Mouse (Mus musculus) hindbrain, embryonic 13.5 days (tissue): ENCODE data around the gene C330021F23Rik. TPM values are rescaled to one million over a fixed set of nuclear protein-coding genes. Genes with fewer than 3 reads are reported as not detected.

Source experiments
- ATAC-seq: fragments of 200-750 bp; cut with Nextera tagmentation; 2 replicates; pipeline ENCODE4 v1.8.0; 2017; ENCODE audit warnings: moderate TSS enrichment; ENCODE audit not compliant: low FRiP score
- H3K27ac ChIP-seq: fragments of 300-500 bp; sonication (generic); 2 replicates; pipeline ENCODE4 v1.5.1; 2015; ENCODE audit warnings: inconsistent platforms, mild to moderate bottlenecking, moderate library complexity
- H3K27me3 ChIP-seq: fragments of 300-500 bp; sonication (generic); 2 replicates; pipeline ENCODE4 v1.6.1; 2015; ENCODE audit warnings: mild to moderate bottlenecking, inconsistent platforms
- H3K36me3 ChIP-seq: fragments of 300-500 bp; sonication (generic); 2 replicates; pipeline ENCODE4 v1.6.1; 2015; ENCODE audit warnings: mild to moderate bottlenecking, inconsistent platforms
- H3K4me1 ChIP-seq: fragments of 300-500 bp; sonication (generic); replicated peaks from 2 replicates; pipeline ENCODE4 v1.6.1; 2015; ENCODE audit warnings: inconsistent platforms
- H3K4me2 ChIP-seq: fragments of 300-500 bp; sonication (generic); 2 replicates; pipeline ENCODE4 v1.6.1; 2015; ENCODE audit warnings: inconsistent platforms, mild to moderate bottlenecking, moderate library complexity
- H3K4me3 ChIP-seq: fragments of 300-500 bp; sonication (generic); 2 replicates; pipeline ENCODE4 v1.5.1; 2015; ENCODE audit warnings: mild to moderate bottlenecking, inconsistent platforms
- H3K9ac ChIP-seq: fragments of 300-500 bp; sonication (generic); 2 replicates; pipeline ENCODE4 v1.6.1; 2015; ENCODE audit warnings: mild to moderate bottlenecking, inconsistent platforms
- H3K9me3 ChIP-seq: fragments of 300-500 bp; sonication (generic); 2 replicates; pipeline ENCODE4 v1.6.1; 2016; ENCODE audit warnings: inconsistent platforms
- WGBS: fragments of 180-500 bp; shearing (Covaris S2); methylation state at CpG from one replicate; pipeline ENCODE4 v1.1.7; 2015; 5-methylcytosine and 5-hydroxymethylcytosine counted together
- polyA plus RNA-seq: library from polyadenylated mRNA; unstranded; fragments of >200 nt; fragmentation: Nextera tagmentation; extraction: Ambion mirVana; gene quantifications from 2 replicates; pipeline ENCODE4 v1.2.1, GENCODE M21; 2015

The C330021F23Rik gene
- polyA plus RNA-seq, 1 experiment from 2014 or later, result 0.62 TPM

- no peak for ATAC-seq
- WGBS, result 62% methylated on average over 5 of the region's 5 CpGs
- no peaks in the 10 kb centered on the region for H3K9me3 ChIP-seq
- H3K4me1 ChIP-seq, result peaks cover 17% of the 10 kb centered on the region
- H3K27me3 ChIP-seq, result peaks cover 13% of the 10 kb centered on the region
- no peak overlapping the region for H3K4me3 ChIP-seq
- H3K9ac ChIP-seq, result no peak overlapping the region
- H3K27ac ChIP-seq, result no peak overlapping the region
- H3K4me2 ChIP-seq, result no peak overlapping the region
- peaks cover 4% of the 10 kb centered on the region; the same call in 1 of the 2 replicates for H3K36me3 ChIP-seq
These were observed 59.2 kb downstream of the C330021F23Rik start for GRCm38 (mm10) chr8:3626971-3627370.

DNA sequence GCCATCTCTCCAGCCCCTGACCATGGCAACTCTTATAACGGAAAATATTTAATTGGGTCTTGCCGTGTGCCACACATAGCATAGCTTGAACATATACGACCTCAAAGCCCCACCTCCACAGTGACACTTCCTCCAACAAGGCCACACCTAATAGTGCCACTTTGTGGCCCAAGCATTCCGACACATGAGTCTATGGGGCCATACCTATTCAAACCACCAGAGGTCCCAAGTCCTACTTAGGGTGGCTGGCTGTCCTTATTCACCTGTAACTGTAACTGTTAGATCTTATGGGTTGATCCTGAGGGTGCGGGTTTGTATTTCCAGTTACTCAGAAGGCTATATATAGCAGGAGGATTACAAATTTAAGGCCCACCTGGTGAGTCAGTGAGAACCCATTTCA, 60.2 kb downstream of the C330021F23Rik start:
- 35% methylated on average over 5 of the region's 5 CpGs for WGBS
- Histone ChIP-seq H3K27ac (no peak overlapping the region), H3K4me2 (no peak overlapping the region), H3K27me3 (peaks cover 13% of the 10 kb centered on the region), H3K4me1 (peaks cover 12% of the 10 kb centered on the region), H3K9me3 (no peaks in the 10 kb centered on the region), H3K9ac (no peak overlapping the region), H3K4me3 (no peak overlapping the region), H3K36me3 (peaks cover 4% of the 10 kb centered on the region; the same call in 1 of the 2 replicates)
- ATAC-seq, result no peak

DNA sequence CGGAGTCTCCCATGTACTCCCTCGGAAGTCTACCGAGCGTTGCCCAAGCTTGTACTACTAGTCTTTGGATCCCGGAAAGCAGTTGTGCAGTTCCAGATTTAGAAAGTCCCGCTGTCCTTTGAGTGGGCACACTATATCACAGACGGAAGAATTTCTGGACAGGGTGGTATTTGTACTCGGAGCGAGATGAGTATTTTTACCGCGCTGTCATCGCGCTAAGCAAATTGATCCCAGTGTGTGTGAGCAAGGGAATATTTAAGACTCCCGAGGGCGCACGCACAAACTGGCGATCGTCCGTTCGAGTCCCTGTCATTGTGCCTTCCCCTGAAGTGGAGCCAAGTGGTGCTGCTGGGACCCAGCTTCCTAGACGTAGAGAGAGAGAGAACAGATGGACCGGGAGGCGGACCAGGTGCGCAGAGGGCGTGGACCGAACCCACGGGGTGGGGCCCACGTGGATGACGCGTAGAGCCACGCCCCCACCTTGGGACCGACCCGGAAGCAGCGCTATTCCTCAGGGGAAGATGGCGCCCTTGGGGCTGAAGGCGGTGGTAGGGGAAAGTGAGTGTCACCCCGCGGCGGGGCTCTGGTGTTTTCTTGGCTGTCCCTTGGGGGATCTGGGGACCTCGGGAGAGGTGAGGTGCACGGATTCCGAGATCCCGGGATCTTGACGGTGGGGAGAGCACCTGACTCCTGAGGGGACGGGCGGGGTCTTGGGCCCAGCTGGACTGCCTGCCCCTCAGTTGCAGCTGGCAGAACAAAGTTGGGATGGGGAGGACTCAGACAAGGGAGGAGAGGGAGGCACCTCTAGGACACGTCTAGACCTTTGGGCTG, 63.1 kb downstream of the C330021F23Rik start, which contains the start of gene Stxbp2:
Stxbp2 (plus strand) TSS at position 309 of the 831 bp plus-strand sequence.
- WGBS, result 6% methylated on average over 47 of the region's 47 CpGs
- Histone ChIP-seq H3K4me2 (peak within 1 kb of the TSS; percentile 72), H3K27ac (no peak within 1 kb of the TSS; the same call in 1 of the 2 replicates), H3K27me3 (peaks cover 13% of the 10 kb centered on the region), H3K9ac (peak within 1 kb of the TSS; percentile 68), H3K4me3 (peak within 1 kb of the TSS; percentile 48), H3K9me3 (no peaks in the 10 kb centered on the region), H3K36me3 (no peaks in the 10 kb centered on the region; the same call in 1 of the 2 replicates), H3K4me1 (peaks cover 12% of the 10 kb centered on the region)
- peak; percentile 75 for ATAC-seq

GRCm38 (mm10) chr8:3631478-3631875, 63.7 kb downstream of the C330021F23Rik start:
- Histone ChIP-seq H3K4me3 (peak overlapping the region; percentile 48), H3K9ac (peak overlapping the region; percentile 68), H3K27ac (no peak overlapping the region), H3K36me3 (no peaks in the 10 kb centered on the region; the same call in 1 of the 2 replicates), H3K27me3 (peaks cover 13% of the 10 kb centered on the region), H3K4me1 (peaks cover 12% of the 10 kb centered on the region), H3K9me3 (no peaks in the 10 kb centered on the region), H3K4me2 (peak overlapping the region; percentile 72)
- WGBS, result 20% methylated on average over 8 of the region's 8 CpGs
- 0 out of 2 replicates have a peak, but pooled peaks have one; percentile 21 for ATAC-seq

Other genes with a start within 250 kb of the C330021F23Rik start
- gene A430078G23Rik, start 214.6 kb upstream of the C330021F23Rik start, polyA plus RNA-seq, result not detected in 2 replicates
- gene Arhgef18, start 175.0 kb upstream of the C330021F23Rik start, polyA plus RNA-seq, result 10.0 and 12.0 TPM in 2 replicates
- gene Pex11g, start 100.3 kb upstream of the C330021F23Rik start, polyA plus RNA-seq, result 4.2 and 5.3 TPM in 2 replicates
- gene Tex45, start 97.1 kb upstream of the C330021F23Rik start, polyA plus RNA-seq, result 0.30 and 0.54 TPM in 2 replicates
- 77.4 and 79.9 TPM in 2 replicates for gene Zfp358, start 74.9 kb upstream of the C330021F23Rik start, polyA plus RNA-seq
- 90.1 and 92.0 TPM in 2 replicates for gene Mcoln1, start 67.5 kb upstream of the C330021F23Rik start, polyA plus RNA-seq
- 34.8 and 37.3 TPM in 2 replicates for gene Pnpla6, start 52.6 kb upstream of the C330021F23Rik start, polyA plus RNA-seq
- gene Camsap3, start 19.3 kb downstream of the C330021F23Rik start, polyA plus RNA-seq, result 37.0 and 38.2 TPM in 2 replicates
- gene Xab2, start 53.3 kb downstream of the C330021F23Rik start, polyA plus RNA-seq, result 52.1 and 55.5 TPM in 2 replicates
- gene Pet100, start 53.6 kb downstream of the C330021F23Rik start, polyA plus RNA-seq, result 116 and 122 TPM in 2 replicates
- 0.23 and 0.45 TPM in 2 replicates for gene Pcp2, start 57.6 kb downstream of the C330021F23Rik start, polyA plus RNA-seq
- gene Stxbp2, start 63.0 kb downstream of the C330021F23Rik start, polyA plus RNA-seq, result 32.1 and 34.9 TPM in 2 replicates
- 0.16 and 0.65 TPM in 2 replicates for gene Retn, start 87.8 kb downstream of the C330021F23Rik start, polyA plus RNA-seq
- gene Mcemp1, start 97.8 kb downstream of the C330021F23Rik start, polyA plus RNA-seq, result 0.10 TPM in 1 of 2 replicates, not detected in the other
- 14.6 and 16.8 TPM in 2 replicates for gene Fcor, start 104.4 kb downstream of the C330021F23Rik start, polyA plus RNA-seq
- gene Trappc5, start 108.3 kb downstream of the C330021F23Rik start, polyA plus RNA-seq, result 53.4 and 57.9 TPM in 2 replicates
- gene Fcer2a, start 126.2 kb downstream of the C330021F23Rik start, polyA plus RNA-seq, result 0.36 and 0.51 TPM in 2 replicates
- not detected in 2 replicates for gene Clec4g, start 152.7 kb downstream of the C330021F23Rik start, polyA plus RNA-seq
- gene Cd209a, start 181.0 kb downstream of the C330021F23Rik start, polyA plus RNA-seq, result not detected in 2 replicates